Mouse (Mus musculus) gastrocnemius, postnatal 4 days (tissue): ENCODE data around the gene Pxt1. TPM values are rescaled to one million over a fixed set of nuclear protein-coding genes. Genes with fewer than 3 reads are reported as not detected.

ENCODE experiments used
- DNase-seq, 2 experiments: peaks; one replicate each; pipeline ENCODE4 v3.0.0; 2021 to 2022; ENCODE audit warnings: low spot score in 2 of 2, mixed read lengths in 2 of 2
- total RNA-seq, 2 experiments: library from RNA; stranded (reverse); gene quantifications; 2 replicates each; pipeline ENCODE4 v1.2.3; 2021

Pxt1 gene
- total RNA-seq, 2 experiments from 2014 or later: not detected

GRCm38 (mm10) chr17:28947011-28947939 is 3.6 kb upstream of the Pxt1 start:
- DNase-seq: no peak

GRCm38 (mm10) chr17:28944481-28944880 is 841 bp upstream of the Pxt1 start:
- no peak for DNase-seq

- no peak for DNase-seq
Measured at GRCm38 (mm10) chr17:28942101-28942500, 1.5 kb downstream of the Pxt1 start.

GRCm38 (mm10) chr17:28940776-28941555 is 2.7 kb downstream of the Pxt1 start:
- DNase-seq: no peak

DNA sequence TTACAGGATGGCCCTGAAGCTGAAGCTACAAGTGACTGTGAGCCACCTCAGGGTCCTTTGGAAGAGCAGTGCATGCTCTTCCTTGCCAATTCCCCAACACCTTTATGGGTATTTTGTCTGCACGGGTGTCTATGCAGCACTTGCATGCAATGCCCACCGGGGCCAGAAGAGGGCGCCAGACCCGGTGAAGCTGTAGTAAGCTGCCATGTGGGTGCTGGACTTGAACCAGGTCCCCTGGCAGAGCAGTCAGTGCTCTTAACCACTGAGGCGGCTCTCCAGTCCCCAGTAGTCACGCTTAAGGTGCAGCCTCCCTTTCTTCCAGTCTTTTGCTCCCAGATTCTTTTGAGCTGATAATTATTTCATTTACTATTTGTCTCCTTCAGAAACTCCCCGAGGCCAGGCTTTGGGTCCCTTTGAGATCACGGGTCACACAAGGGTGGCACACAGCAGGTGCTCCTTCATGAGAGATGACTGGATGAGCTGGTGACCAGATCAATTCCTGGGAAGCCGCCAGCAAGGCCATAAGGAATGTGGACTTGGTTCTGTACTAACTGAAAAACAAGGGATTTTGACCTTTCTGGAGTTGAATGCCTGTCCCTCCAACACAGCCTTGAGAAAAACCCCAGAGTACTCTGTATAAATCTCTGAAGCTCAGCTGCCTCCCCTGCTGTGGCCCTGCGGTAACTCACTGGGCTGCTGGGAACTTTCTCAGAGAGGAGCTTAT is 6.9 kb downstream of the Pxt1 start:
- DNase-seq: peak in 1 of 2 experiments; percentile 62

DNA sequence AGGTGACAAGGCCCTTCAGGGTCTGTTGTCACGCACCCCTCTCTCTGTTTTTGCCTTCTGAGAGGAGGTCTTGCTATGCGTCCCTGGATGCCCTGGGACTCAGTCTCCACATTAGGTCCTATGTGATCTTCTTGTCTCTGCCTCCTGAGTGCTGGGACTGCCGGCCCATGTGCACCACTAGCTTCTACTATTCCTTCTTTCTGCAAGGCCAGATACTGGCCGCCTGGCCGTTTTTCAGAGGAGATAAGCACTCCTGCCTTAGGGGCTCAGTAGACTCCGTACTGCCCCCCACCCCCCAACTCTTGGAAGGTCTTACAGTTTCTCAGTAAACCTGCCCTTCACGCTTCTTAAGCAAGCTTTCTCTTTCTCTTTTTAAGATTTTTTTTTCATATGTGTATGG is 7.5 kb downstream of the Pxt1 start:
- no peak for DNase-seq

DNA sequence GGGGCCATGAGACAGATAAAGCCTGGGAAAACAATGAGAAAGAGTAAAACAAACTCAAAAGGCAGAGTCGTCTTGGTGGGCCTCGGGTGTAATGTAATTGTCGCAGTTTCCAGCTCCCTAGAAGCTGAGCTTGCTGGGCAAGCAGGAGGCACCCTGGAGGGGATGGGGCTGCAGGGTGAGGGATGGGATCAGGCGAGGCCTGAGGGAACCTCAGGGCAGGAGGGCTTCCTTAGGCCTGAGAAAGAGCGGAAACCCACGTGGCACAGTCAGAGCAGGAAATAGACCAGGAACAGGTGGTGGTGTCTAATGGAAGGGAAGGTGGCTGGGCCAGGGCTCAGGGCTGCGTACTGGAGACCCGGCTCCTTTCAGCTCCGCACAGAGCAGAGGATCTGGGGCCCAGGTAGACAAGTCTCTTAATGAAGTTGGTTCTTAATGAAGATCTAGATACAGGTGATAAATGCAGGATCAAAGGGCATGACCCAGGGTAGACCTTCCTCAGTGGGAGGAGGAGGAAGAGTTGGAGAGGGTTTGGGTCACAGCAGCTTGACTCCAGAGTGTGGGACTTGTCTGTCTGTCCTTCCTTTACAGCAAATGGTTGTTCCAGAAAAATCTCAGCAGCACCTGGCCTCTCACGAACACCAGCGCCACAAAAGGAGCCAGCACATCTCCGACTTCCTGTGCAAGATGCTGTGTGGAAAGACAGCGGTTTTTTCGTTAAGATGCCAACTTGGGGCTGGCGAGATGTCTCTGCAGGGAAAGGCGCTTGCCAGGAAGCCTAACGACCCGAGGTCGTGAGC is 9.3 kb downstream of the Pxt1 start:
- DNase-seq: no peak

DNA sequence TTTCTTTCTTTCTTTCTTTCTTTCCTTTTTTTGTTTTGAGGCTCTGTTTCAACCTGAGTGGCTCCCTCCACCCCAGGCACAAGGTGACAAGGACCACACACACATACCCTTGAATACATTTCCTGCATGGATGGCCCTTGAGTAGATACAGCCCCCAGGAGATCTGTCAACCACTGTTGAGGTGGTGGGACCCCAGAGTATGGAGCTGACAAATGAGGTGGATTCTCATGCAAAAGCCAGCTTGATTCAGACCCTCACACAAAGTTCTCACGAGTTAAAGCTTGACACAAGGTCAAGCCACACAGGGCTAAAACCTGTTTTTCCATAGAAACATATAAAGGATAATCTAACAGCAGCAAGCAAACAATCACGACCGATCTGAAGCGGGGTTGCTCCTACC is 11.4 kb downstream of the Pxt1 start:
- DNase-seq: no peak

DNA sequence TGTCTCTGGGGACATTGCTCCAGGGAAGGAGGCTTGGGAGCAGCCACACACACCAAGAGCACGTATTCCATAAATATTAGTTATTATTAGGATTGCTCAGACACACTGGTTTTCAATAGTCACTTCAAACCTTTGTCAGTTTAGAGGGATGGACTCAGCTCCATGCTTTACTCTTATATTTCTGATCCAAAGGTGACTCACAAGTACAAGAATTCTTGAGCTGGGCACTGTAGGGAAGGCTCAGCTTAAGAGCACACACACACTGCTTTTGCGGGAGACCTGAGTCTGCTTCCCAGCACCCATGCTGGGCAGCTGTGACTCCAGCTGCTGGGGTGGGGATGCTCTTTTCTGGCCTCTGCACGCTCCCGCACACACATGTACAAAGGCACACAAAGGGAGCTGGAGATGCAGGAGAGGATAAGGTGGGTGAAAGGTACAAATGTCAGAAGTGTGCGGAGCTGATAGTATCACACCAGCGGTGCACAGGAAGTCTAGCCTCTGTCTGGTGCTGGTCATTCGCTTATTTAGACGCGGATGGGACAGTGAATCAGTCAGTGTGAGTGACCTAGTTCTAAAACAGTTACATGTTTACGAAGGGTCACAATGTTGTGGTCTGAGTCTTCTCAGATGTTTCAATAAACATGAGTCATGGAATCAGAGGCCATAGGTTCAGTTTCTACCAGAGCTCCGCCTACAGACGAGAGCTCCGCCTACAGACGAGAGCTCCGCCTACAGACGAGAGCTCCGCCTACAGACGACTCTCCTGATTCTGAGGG is 12.0 kb downstream of the Pxt1 start:
- no peak for DNase-seq

GRCm38 (mm10) chr17:28930392-28931074 is 13.1 kb downstream of the Pxt1 start:
- peak; percentile 90 to 95 for DNase-seq

- DNase-seq: no peak
Measured at GRCm38 (mm10) chr17:28929369-28929768, 14.3 kb downstream of the Pxt1 start.

- no peak for DNase-seq
Measured at GRCm38 (mm10) chr17:28928004-28928403, 15.6 kb downstream of the Pxt1 start.

DNA sequence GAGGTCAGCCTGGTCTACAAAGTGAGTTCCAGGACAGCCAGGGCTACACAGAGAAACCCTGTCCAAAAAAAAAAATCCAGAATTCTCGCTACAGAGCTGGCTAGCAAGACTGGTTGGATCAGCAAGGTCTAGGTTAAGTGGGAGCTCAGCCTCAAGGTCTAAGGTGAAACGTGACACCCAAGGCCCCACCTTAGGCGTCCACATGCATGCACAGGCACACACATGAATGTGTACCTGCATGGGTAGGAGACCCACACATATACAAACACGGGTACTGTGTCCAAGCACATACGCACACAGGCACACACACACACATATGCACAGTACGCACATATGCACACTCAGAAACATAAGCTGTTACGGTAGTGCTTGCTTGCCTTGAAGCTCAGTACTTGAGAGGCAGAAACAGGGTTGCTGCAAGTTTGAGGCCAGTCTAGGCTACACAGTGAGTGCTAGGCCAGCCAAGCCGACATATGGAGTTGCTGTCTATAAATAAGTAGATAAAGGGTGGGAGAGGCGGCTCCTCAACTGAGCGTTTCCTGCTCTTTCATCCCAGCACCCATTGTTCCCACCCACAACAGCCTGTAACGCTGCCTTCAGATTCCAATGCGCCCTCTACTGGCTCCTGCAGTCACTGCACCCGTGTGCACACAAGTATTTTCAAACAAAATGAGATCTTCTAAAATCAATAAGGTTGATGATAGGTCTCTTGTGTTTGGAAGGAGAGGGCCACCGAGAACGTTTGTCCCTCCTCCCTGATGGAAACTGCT is 16.6 kb downstream of the Pxt1 start:
- peak in 1 of 2 experiments; percentile 49 for DNase-seq

DNA sequence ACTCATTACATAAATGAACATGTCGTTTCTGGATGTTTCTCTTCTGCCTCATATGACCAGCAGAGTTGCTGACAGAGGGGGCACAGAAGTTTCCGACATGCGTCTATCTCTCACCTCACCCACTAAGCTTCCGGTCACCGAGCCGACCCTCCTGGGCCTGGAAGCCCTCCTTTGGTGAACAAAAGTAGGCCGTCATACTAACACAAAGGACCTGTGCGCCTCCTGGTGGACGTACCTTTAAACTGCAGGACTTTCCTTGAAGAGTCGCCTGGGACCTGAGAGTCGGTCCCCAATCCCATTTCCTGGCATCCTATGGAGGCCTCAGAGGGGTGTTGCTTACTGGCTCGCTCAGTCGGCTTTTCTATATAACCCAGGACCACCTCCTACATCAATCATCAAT is 17.3 kb downstream of the Pxt1 start:
- DNase-seq: peak; percentile 45 to 76

GRCm38 (mm10) chr17:28924957-28925595 is 18.6 kb downstream of the Pxt1 start:
- DNase-seq: no peak

- DNase-seq: no peak
Measured at GRCm38 (mm10) chr17:28922096-28922495, 21.5 kb downstream of the Pxt1 start.

- no peak for DNase-seq
Measured at GRCm38 (mm10) chr17:28921086-28921485, 22.6 kb downstream of the Pxt1 start.

- DNase-seq: no peak
Measured at GRCm38 (mm10) chr17:28916520-28916919, 27.1 kb downstream of the Pxt1 start.
